Mouse (Mus musculus) midbrain, embryonic 13.5 days (tissue): ENCODE results near the gene Atp8b4. TPM values are rescaled to one million over a fixed set of nuclear protein-coding genes. Genes with fewer than 3 reads are reported as not detected.

ENCODE experiments used
- ATAC-seq: fragments of 200-750 bp; cut with Nextera tagmentation; 2 replicates; pipeline ENCODE4 v1.8.0; 2017; ENCODE audit warnings: mild to moderate bottlenecking, moderate TSS enrichment, moderate library complexity
- H3K27ac ChIP-seq: fragments of 300-500 bp; sonication (generic); 2 replicates; pipeline ENCODE4 v1.5.1; 2015; ENCODE audit warnings: inconsistent platforms, mild to moderate bottlenecking, moderate library complexity
- H3K27me3 ChIP-seq: fragments of 300-500 bp; sonication (generic); 2 replicates; pipeline ENCODE4 v1.6.1; 2015; ENCODE audit warnings: mild to moderate bottlenecking, inconsistent platforms
- H3K36me3 ChIP-seq: fragments of 300-500 bp; sonication (generic); 2 replicates; pipeline ENCODE4 v1.6.1; 2015; ENCODE audit warnings: mild to moderate bottlenecking, inconsistent platforms
- H3K4me1 ChIP-seq: fragments of 300-500 bp; sonication (generic); replicated peaks from 2 replicates; pipeline ENCODE4 v1.6.1; 2015; ENCODE audit warnings: inconsistent platforms
- H3K4me2 ChIP-seq: fragments of 300-500 bp; sonication (generic); replicated peaks from 2 replicates; pipeline ENCODE4 v1.6.1; 2015; ENCODE audit warnings: moderate library complexity, mild to moderate bottlenecking, inconsistent platforms
- H3K4me3 ChIP-seq: fragments of 300-500 bp; sonication (generic); replicated peaks from 2 replicates; pipeline ENCODE4 v1.5.1; 2015; ENCODE audit warnings: mild to moderate bottlenecking, inconsistent platforms
- H3K9ac ChIP-seq: fragments of 300-500 bp; sonication (generic); replicated peaks from 2 replicates; pipeline ENCODE4 v1.6.1; 2015; ENCODE audit warnings: mild to moderate bottlenecking, inconsistent platforms
- H3K9me3 ChIP-seq: fragments of 300-500 bp; sonication (generic); 2 replicates; pipeline ENCODE4 v1.6.1; 2016; ENCODE audit warnings: mild to moderate bottlenecking, inconsistent platforms
- WGBS: fragments of 180-500 bp; shearing (Covaris S2); methylation state at CpG from one replicate; pipeline ENCODE4 v1.1.7; 2015; 5-methylcytosine and 5-hydroxymethylcytosine counted together
- polyA plus RNA-seq: library from polyadenylated mRNA; unstranded; fragments of >200 nt; fragmentation: Nextera tagmentation; extraction: Ambion mirVana; gene quantifications from 2 replicates; pipeline ENCODE4 v1.2.1, GENCODE M21; 2015

The Atp8b4 gene
- polyA plus RNA-seq, 1 experiment from 2014 or later = not detected

- ATAC-seq = no peak
- Histone ChIP-seq H3K4me2 (no peak overlapping the region), H3K27ac (no peak overlapping the region), H3K9ac (no peak overlapping the region), H3K4me3 (no peak overlapping the region), H3K36me3 (no peaks in the 10 kb centered on the region), H3K9me3 (no peaks in the 10 kb centered on the region), H3K4me1 (no peaks in the 10 kb centered on the region), H3K27me3 (no peaks in the 10 kb centered on the region)
- 80% methylated on average over 3 of the region's 3 CpGs for WGBS
Observed at GRCm38 (mm10) chr2:126343026-126343593, 157.4 kb downstream of the Atp8b4 start.

GRCm38 (mm10) chr2:126341521-126341920 lies 159.0 kb downstream of the Atp8b4 start:
- no peaks in the 10 kb centered on the region for H3K27me3 ChIP-seq
- no peak overlapping the region for H3K27ac ChIP-seq
- no peaks in the 10 kb centered on the region for H3K9me3 ChIP-seq
- no peak for ATAC-seq
- WGBS = 94% methylated on average over 8 of the region's 8 CpGs
- no peak overlapping the region for H3K9ac ChIP-seq
- H3K4me3 ChIP-seq = no peak overlapping the region
- no peaks in the 10 kb centered on the region for H3K36me3 ChIP-seq
- no peaks in the 10 kb centered on the region for H3K4me1 ChIP-seq
- H3K4me2 ChIP-seq = no peak overlapping the region

- Histone ChIP-seq H3K9ac (no peak overlapping the region), H3K4me3 (no peak overlapping the region), H3K4me2 (no peak overlapping the region), H3K4me1 (no peaks in the 10 kb centered on the region), H3K9me3 (no peaks in the 10 kb centered on the region), H3K36me3 (no peaks in the 10 kb centered on the region), H3K27me3 (no peaks in the 10 kb centered on the region), H3K27ac (no peak overlapping the region)
- WGBS = 88% methylated on average over 7 of the region's 7 CpGs
- no peak for ATAC-seq
Observed at GRCm38 (mm10) chr2:126340201-126340600, 160.3 kb downstream of the Atp8b4 start.

- no peak overlapping the region for H3K4me2 ChIP-seq
- H3K36me3 ChIP-seq = no peaks in the 10 kb centered on the region
- no peak overlapping the region for H3K4me3 ChIP-seq
- WGBS = 56% methylated on average over 8 of the region's 8 CpGs
- no peaks in the 10 kb centered on the region for H3K9me3 ChIP-seq
- H3K27me3 ChIP-seq = no peaks in the 10 kb centered on the region
- no peaks in the 10 kb centered on the region for H3K4me1 ChIP-seq
- H3K27ac ChIP-seq = no peak overlapping the region
- no peak overlapping the region for H3K9ac ChIP-seq
- ATAC-seq = no peak
Observed at GRCm38 (mm10) chr2:126339516-126339915, 161.0 kb downstream of the Atp8b4 start.

GRCm38 (mm10) chr2:126337143-126337542 lies 163.3 kb downstream of the Atp8b4 start:
- WGBS = 85% methylated on average over 5 of the region's 5 CpGs
- H3K4me2 ChIP-seq = no peak overlapping the region
- no peak overlapping the region for H3K27ac ChIP-seq
- H3K27me3 ChIP-seq = no peaks in the 10 kb centered on the region
- H3K9ac ChIP-seq = no peak overlapping the region
- H3K4me1 ChIP-seq = no peaks in the 10 kb centered on the region
- H3K4me3 ChIP-seq = no peak overlapping the region
- no peak for ATAC-seq
- H3K9me3 ChIP-seq = no peaks in the 10 kb centered on the region
- no peaks in the 10 kb centered on the region for H3K36me3 ChIP-seq

- H3K27ac ChIP-seq = no peak overlapping the region
- WGBS = 83% methylated on average over 3 of the region's 3 CpGs
- H3K9me3 ChIP-seq = no peaks in the 10 kb centered on the region
- H3K4me2 ChIP-seq = no peak overlapping the region
- no peaks in the 10 kb centered on the region for H3K36me3 ChIP-seq
- no peak overlapping the region for H3K4me3 ChIP-seq
- H3K27me3 ChIP-seq = no peaks in the 10 kb centered on the region
- no peaks in the 10 kb centered on the region for H3K4me1 ChIP-seq
- ATAC-seq = no peak
- H3K9ac ChIP-seq = no peak overlapping the region
Observed at GRCm38 (mm10) chr2:126331794-126332193, 168.7 kb downstream of the Atp8b4 start.

GRCm38 (mm10) chr2:126323206-126323605 lies 177.3 kb downstream of the Atp8b4 start:
- Histone ChIP-seq H3K9me3 (no peaks in the 10 kb centered on the region), H3K9ac (no peak overlapping the region), H3K4me3 (no peak overlapping the region), H3K36me3 (no peaks in the 10 kb centered on the region), H3K27me3 (no peaks in the 10 kb centered on the region), H3K4me1 (no peaks in the 10 kb centered on the region), H3K4me2 (no peak overlapping the region), H3K27ac (no peak overlapping the region)
- whole genome bisulfite sequencing = 90% methylated on average over 7 of the region's 7 CpGs
- ATAC-seq = no peak

GRCm38 (mm10) chr2:126322631-126323031 lies 177.8 kb downstream of the Atp8b4 start:
- Histone ChIP-seq H3K36me3 (no peaks in the 10 kb centered on the region), H3K9ac (no peak overlapping the region), H3K4me2 (no peak overlapping the region), H3K4me1 (no peaks in the 10 kb centered on the region), H3K9me3 (no peaks in the 10 kb centered on the region), H3K27ac (no peak overlapping the region), H3K4me3 (no peak overlapping the region), H3K27me3 (no peaks in the 10 kb centered on the region)
- WGBS = 88% methylated on average over 15 of the region's 15 CpGs
- ATAC-seq = no peak

GRCm38 (mm10) chr2:126318071-126318470 lies 182.4 kb downstream of the Atp8b4 start:
- ATAC-seq = no peak
- H3K9me3 ChIP-seq = no peaks in the 10 kb centered on the region
- no peak overlapping the region for H3K4me3 ChIP-seq
- H3K9ac ChIP-seq = no peak overlapping the region
- H3K4me1 ChIP-seq = no peaks in the 10 kb centered on the region
- H3K4me2 ChIP-seq = no peak overlapping the region
- H3K36me3 ChIP-seq = no peaks in the 10 kb centered on the region
- 91% methylated on average over 6 of the region's 6 CpGs for WGBS
- no peak overlapping the region for H3K27ac ChIP-seq
- no peaks in the 10 kb centered on the region for H3K27me3 ChIP-seq

- H3K4me3 ChIP-seq = no peak overlapping the region
- no peaks in the 10 kb centered on the region for H3K4me1 ChIP-seq
- no peaks in the 10 kb centered on the region for H3K9me3 ChIP-seq
- no peak for ATAC-seq
- no peak overlapping the region for H3K4me2 ChIP-seq
- H3K27ac ChIP-seq = no peak overlapping the region
- H3K27me3 ChIP-seq = no peaks in the 10 kb centered on the region
- WGBS = 81% methylated on average over 3 of the region's 3 CpGs
- H3K36me3 ChIP-seq = no peaks in the 10 kb centered on the region
- H3K9ac ChIP-seq = no peak overlapping the region
Observed at GRCm38 (mm10) chr2:126316942-126317341, 183.5 kb downstream of the Atp8b4 start.

- Histone ChIP-seq H3K4me2 (no peak overlapping the region), H3K4me3 (no peak overlapping the region), H3K36me3 (no peaks in the 10 kb centered on the region), H3K9me3 (no peaks in the 10 kb centered on the region), H3K27me3 (no peaks in the 10 kb centered on the region), H3K9ac (no peak overlapping the region), H3K4me1 (no peaks in the 10 kb centered on the region), H3K27ac (no peak overlapping the region)
- ATAC-seq = no peak
- WGBS = 85% methylated on average over 2 of the region's 2 CpGs
Observed at GRCm38 (mm10) chr2:126316346-126316745, 184.1 kb downstream of the Atp8b4 start.

GRCm38 (mm10) chr2:126311056-126311455 lies 189.4 kb downstream of the Atp8b4 start:
- Histone ChIP-seq H3K4me2 (no peak overlapping the region), H3K9ac (no peak overlapping the region), H3K4me1 (no peaks in the 10 kb centered on the region), H3K4me3 (no peak overlapping the region), H3K9me3 (no peaks in the 10 kb centered on the region), H3K36me3 (no peaks in the 10 kb centered on the region), H3K27me3 (no peaks in the 10 kb centered on the region), H3K27ac (no peak overlapping the region)
- no peak for ATAC-seq
- 55% methylated on average over 1 of the region's 1 CpGs for WGBS

- H3K27me3 ChIP-seq = no peaks in the 10 kb centered on the region
- WGBS = 88% methylated on average over 4 of the region's 4 CpGs
- H3K4me3 ChIP-seq = no peak overlapping the region
- no peak overlapping the region for H3K4me2 ChIP-seq
- H3K36me3 ChIP-seq = no peaks in the 10 kb centered on the region
- H3K9me3 ChIP-seq = no peaks in the 10 kb centered on the region
- no peaks in the 10 kb centered on the region for H3K4me1 ChIP-seq
- no peak overlapping the region for H3K27ac ChIP-seq
- no peak for ATAC-seq
- H3K9ac ChIP-seq = no peak overlapping the region
Observed at GRCm38 (mm10) chr2:126309994-126310393, 190.5 kb downstream of the Atp8b4 start.
